Mouse (Mus musculus) lung, adult 2 months (tissue): ENCODE measurements around the gene E130218I03Rik.

Experiments used
- CTCF ChIP-seq: fragments of 200-500 bp; IDR thresholded peaks from 2 replicates; pipeline ENCODE4 v1.5.1; 2011; ENCODE audit warnings: mild to moderate bottlenecking, low read length, control low read depth; ENCODE audit not compliant: insufficient read depth
- POLR2A ChIP-seq: fragments of 200-500 bp; IDR thresholded peaks from 2 replicates; pipeline ENCODE4 v1.6.1; 2011; ENCODE audit warnings: low read depth, mild to moderate bottlenecking, control low read depth, low read length, borderline replicate concordance; ENCODE audit errors: extremely low read depth

- TF ChIP-seq CTCF (no peak), POLR2A (no peak)
Measured at GRCm38 (mm10) chr4:134293061-134293691, 49.7 kb downstream of the E130218I03Rik start.
